10 mouse cellular contexts compared by ENCODE assay signal in genomic region chr19:18578216-18579011, GRCm38 (mm10). TPM values are rescaled to one million over a fixed set of nuclear protein-coding genes. Genes with fewer than 3 reads are reported as not detected.
DNase-seq lines count a peak whose midpoint lies in the region; ATAC-seq and TF ChIP-seq lines count a peak whose summit lies in the region.
"Had no signal": no experiment of that assay in that cellular context is flagged by ENCODE, and none has a peak within 500 bp of the region (broad histone marks: within the 10 kb centered on the region; RNA-seq: fewer than 3 reads in every experiment).

No protein-coding gene starts in this region.

- peaks cover 12% of the 10 kb centered on the region for H3K4me1 ChIP-seq in forebrain, embryonic 10.5 days
- no peaks in the 10 kb centered on the region for H3K4me1 ChIP-seq in forebrain, embryonic 16.5 days (replicated peaks; ENCODE audit: control insufficient read depth, insufficient read depth, low read length)
- peaks cover 25 to 66% of the 10 kb centered on the region in 2 experiments for H3K4me1 ChIP-seq in CH12.LX (ENCODE audit: control insufficient read depth in 1 of 2, insufficient read depth in 2 of 2)
- H3K4me1 ChIP-seq in hindbrain, embryonic 14.5 days (replicated peaks; ENCODE audit: control insufficient read depth, insufficient read depth, low read length) = peaks cover 7% of the 10 kb centered on the region
- peaks cover 17% of the 10 kb centered on the region; the same call in 1 of the 2 replicates for H3K4me1 ChIP-seq in limb, embryonic 13.5 days

- WGBS in forebrain, embryonic 10.5 days = 64% methylated on average over 17 of the region's 17 CpGs
- WGBS in forebrain, embryonic 16.5 days = 52% methylated on average over 17 of the region's 17 CpGs
- 45% methylated on average over 17 of the region's 17 CpGs for WGBS in hindbrain, embryonic 14.5 days
- 25% methylated on average over 17 of the region's 17 CpGs for WGBS in limb, embryonic 13.5 days

- no peak for TF ChIP-seq POLR2A in CH12.LX (IDR thresholded peaks at IDR 0.05; ENCODE audit: low read depth, low read length)

- no peak for ATAC-seq in forebrain, embryonic 16.5 days
- ATAC-seq in hindbrain, embryonic 14.5 days (ENCODE audit: low FRiP score) = no peak; the same call in 1 of the 2 replicates
- ATAC-seq in limb, embryonic 13.5 days (ENCODE audit: low FRiP score, low read depth) = peak; percentile 19; the same call in 1 of the 2 replicates
- no peak for ATAC-seq in activated CD4-positive, CD25-positive, alpha-beta regulatory T cell, adult 4 months

- no peak overlapping the region for H3K9ac ChIP-seq in forebrain, embryonic 16.5 days (replicated peaks; ENCODE audit: low read depth, low read length)
- no peak overlapping the region for H3K9ac ChIP-seq in CH12.LX (ENCODE audit: insufficient read depth, low read depth)
- H3K9ac ChIP-seq in hindbrain, embryonic 14.5 days = no peak overlapping the region
- no peak overlapping the region for H3K9ac ChIP-seq in limb, embryonic 13.5 days

- H3K4me3 ChIP-seq in forebrain, embryonic 10.5 days = no peak overlapping the region
- H3K4me3 ChIP-seq in forebrain, embryonic 16.5 days (replicated peaks; ENCODE audit: low read length) = no peak overlapping the region
- no peak overlapping the region for H3K4me3 ChIP-seq in CH12.LX (replicated peaks in 1 of 3; ENCODE audit: low read depth in 2 of 3, low read length in 2 of 3, poor library complexity in 1 of 3)
- H3K4me3 ChIP-seq in hindbrain, embryonic 14.5 days (replicated peaks; ENCODE audit: low read length) = no peak overlapping the region
- no peak overlapping the region for H3K4me3 ChIP-seq in limb, embryonic 13.5 days
- H3K4me3 ChIP-seq: heart, embryonic 10.5 days had no signal

- no peaks in the 10 kb centered on the region for H3K9me3 ChIP-seq in forebrain, embryonic 10.5 days
- H3K9me3 ChIP-seq in forebrain, embryonic 16.5 days (ENCODE audit: control insufficient read depth, low read length) = no peaks in the 10 kb centered on the region
- H3K9me3 ChIP-seq in CH12.LX (replicated peaks; ENCODE audit: low read length) = no peaks in the 10 kb centered on the region
- no peaks in the 10 kb centered on the region for H3K9me3 ChIP-seq in hindbrain, embryonic 14.5 days (ENCODE audit: control insufficient read depth, low read length)
- no peaks in the 10 kb centered on the region for H3K9me3 ChIP-seq in limb, embryonic 13.5 days
- H3K9me3 ChIP-seq: heart, embryonic 10.5 days had no signal

- dilution Hi-C loops in CH12.LX (cut with MboI; ENCODE audit: extremely low pct_ligation_motif_present, extremely low pct_unique_long_range_greater_than_20kb, low sequenced_read_pairs) = no loop called here

- no peaks in the 10 kb centered on the region for H3K79me2 ChIP-seq in CH12.LX (replicated peaks; ENCODE audit: control insufficient read depth, extremely low read depth, insufficient read depth, poor library complexity, severe bottlenecking)

- in situ Hi-C loops in CH12.LX (cut with MboI; ENCODE audit: low pct_ligation_motif_present, low pct_unique_long_range_greater_than_20kb, low sequenced_read_pairs) = loop anchor here (25.0 kb wide), 1 partner anchor 259 kb away; no protein-coding TSS in a partner anchor

- no peaks in the 10 kb centered on the region for H3K27me3 ChIP-seq in forebrain, embryonic 10.5 days (ENCODE audit: poor library complexity, severe bottlenecking)
- H3K27me3 ChIP-seq in forebrain, embryonic 16.5 days (replicated peaks; ENCODE audit: control insufficient read depth, insufficient read depth, low read length) = no peaks in the 10 kb centered on the region
- no peaks in the 10 kb centered on the region for H3K27me3 ChIP-seq in CH12.LX (replicated peaks)
- H3K27me3 ChIP-seq in hindbrain, embryonic 14.5 days (ENCODE audit: control insufficient read depth, insufficient read depth, low read length) = no peaks in the 10 kb centered on the region
- no peaks in the 10 kb centered on the region for H3K27me3 ChIP-seq in limb, embryonic 13.5 days

- H3K27ac ChIP-seq in forebrain, embryonic 10.5 days = no peak overlapping the region
- H3K27ac ChIP-seq in forebrain, embryonic 16.5 days (ENCODE audit: low read length) = no peak overlapping the region
- peak overlapping the region; percentile 13 for H3K27ac ChIP-seq in CH12.LX (ENCODE audit: insufficient read depth, low read depth)
- no peak overlapping the region for H3K27ac ChIP-seq in hindbrain, embryonic 14.5 days
- H3K27ac ChIP-seq in limb, embryonic 13.5 days = no peak overlapping the region
- H3K27ac ChIP-seq: heart, embryonic 10.5 days had no signal

- H3K36me3 ChIP-seq in forebrain, embryonic 10.5 days (replicated peaks) = no peaks in the 10 kb centered on the region
- H3K36me3 ChIP-seq in forebrain, embryonic 16.5 days (ENCODE audit: control insufficient read depth, insufficient read depth) = no peaks in the 10 kb centered on the region
- H3K36me3 ChIP-seq in CH12.LX (replicated peaks in 1 of 2; ENCODE audit: control insufficient read depth in 1 of 2, insufficient read depth in 1 of 2, low read length in 1 of 2) = peaks cover 3 to 20% of the 10 kb centered on the region in 2 experiments
- H3K36me3 ChIP-seq in hindbrain, embryonic 14.5 days (replicated peaks; ENCODE audit: control insufficient read depth, insufficient read depth) = no peaks in the 10 kb centered on the region
- H3K36me3 ChIP-seq in limb, embryonic 13.5 days = no peaks in the 10 kb centered on the region
- H3K36me3 ChIP-seq: heart, embryonic 10.5 days had no signal

- TF ChIP-seq EP300 in CH12.LX (IDR thresholded peaks at IDR 0.05; ENCODE audit: low read length) = no peak

- H3K4me2 ChIP-seq in forebrain, embryonic 16.5 days (ENCODE audit: low read length) = no peak overlapping the region
- 0 out of 2 replicates have a peak overlapping the region, but pooled peaks have one; percentile 33 for H3K4me2 ChIP-seq in CH12.LX (ENCODE audit: insufficient read depth, low read depth, poor library complexity, severe bottlenecking)
- 0 out of 2 replicates have a peak overlapping the region, but pooled peaks have one; percentile 8 for H3K4me2 ChIP-seq in hindbrain, embryonic 14.5 days (replicated peaks)
- peak overlapping the region; percentile 44 for H3K4me2 ChIP-seq in limb, embryonic 13.5 days (replicated peaks)

- no peak for TF ChIP-seq RAD21 in CH12.LX (IDR thresholded peaks at IDR 0.05; ENCODE audit: low read depth, low read length)

- peak; percentile 15 for DNase-seq in forebrain, embryonic 10.5 days (ENCODE audit: extremely low spot score, low spot score)
- DNase-seq in CH12.LX (ENCODE audit: extremely low read depth) (no peak), adipocyte (ENCODE audit: low spot score) (no peak)
- no peak for DNase-seq in hindbrain, embryonic 14.5 days (ENCODE audit: low spot score)
- DNase-seq in adrenal gland, postnatal 4 days (ENCODE audit: low spot score in 2 of 2) = no peak
- DNase-seq: thymus, postnatal 4 days had no signal

- TF ChIP-seq CTCF in CH12.LX (conservative IDR thresholded peaks at IDR 0.05 in 1 of 2, IDR thresholded peaks at IDR 0.05 in 1 of 2; ENCODE audit: low read depth in 2 of 2, low read length in 2 of 2) = no peak

TF ChIP-seq in CH12.LX, 34 proteins besides CTCF, POLR2A, EP300 and RAD21:
- TF ChIP-seq KAT2A (IDR thresholded peaks at IDR 0.05; ENCODE audit: insufficient replicate concordance, low read length) = no peak
- no peak for TF ChIP-seq IRF4 (IDR thresholded peaks at IDR 0.05; ENCODE audit: low read depth, low read length)
- TF ChIP-seq UBTF (IDR thresholded peaks at IDR 0.05; ENCODE audit: low read depth, low read length) = no peak
- no peak for TF ChIP-seq ETS1 (conservative IDR thresholded peaks at IDR 0.05; ENCODE audit: low read depth, low read length)
- no peak for TF ChIP-seq JUND (conservative IDR thresholded peaks at IDR 0.05; ENCODE audit: low read depth, low read length)
- TF ChIP-seq BHLHE40 (IDR thresholded peaks at IDR 0.05; ENCODE audit: low read depth, low read length) = no peak
- no peak for TF ChIP-seq POLR2AphosphoS2 (IDR thresholded peaks at IDR 0.05; ENCODE audit: low read depth, low read length)
- TF ChIP-seq NELFE (IDR thresholded peaks at IDR 0.05; ENCODE audit: low read depth, low read length) = no peak
- TF ChIP-seq JUN (IDR thresholded peaks at IDR 0.05; ENCODE audit: insufficient read depth, low read depth, low read length) = no peak
- TF ChIP-seq SIN3A (IDR thresholded peaks at IDR 0.05; ENCODE audit: low read length) = no peak
- TF ChIP-seq CHD2 (IDR thresholded peaks at IDR 0.05; ENCODE audit: low read length) = no peak

RNA-seq across cellular contexts. Expression of gene Ostf1, which starts 53.2 kb away (rescaled TPM):
- 36.7 and 39.7 TPM in 2 replicates for polyA plus RNA-seq in forebrain, embryonic 10.5 days (2016; fragmentation: Nextera tagmentation; extraction: Ambion mirVana)
- polyA plus RNA-seq in forebrain, embryonic 16.5 days (2015; fragmentation: Nextera tagmentation; extraction: Ambion mirVana) = 31.8 and 33.1 TPM in 2 replicates
- total RNA-seq in CH12.LX (2012; rRNA removed) (122 and 131 TPM in 2 replicates), CH12.LX (2014; rRNA removed) (175 and 188 TPM in 2 replicates)
- 110 and 125 TPM in 2 replicates for polyA plus RNA-seq in CH12.LX (2012; ENCODE audit: insufficient read length, low read depth)
- 51.8 and 54.3 TPM in 2 replicates for polyA plus RNA-seq in hindbrain, embryonic 14.5 days (2014; fragmentation: Nextera tagmentation; extraction: Ambion mirVana)
- polyA plus RNA-seq in limb, embryonic 13.5 days (2015; fragmentation: Nextera tagmentation; extraction: Ambion mirVana) = 60.8 and 65.3 TPM in 2 replicates
- polyA plus RNA-seq in activated CD4-positive, CD25-positive, alpha-beta regulatory T cell, adult 4 months (2017; shearing (Covaris generic)) = 100 to 1,000 TPM; 142 to 143 TPM
- 10 to 100 TPM; 76.7 to 76.9 TPM for total RNA-seq in adrenal gland, postnatal 4 days (2021)

RNA-seq across cellular contexts. Expression of gene Nmrk1, which starts 53.3 kb away (rescaled TPM):
- polyA plus RNA-seq in forebrain, embryonic 10.5 days (2016; fragmentation: Nextera tagmentation; extraction: Ambion mirVana) = 6.2 and 6.4 TPM in 2 replicates
- 4.0 and 4.9 TPM in 2 replicates for polyA plus RNA-seq in forebrain, embryonic 16.5 days (2015; fragmentation: Nextera tagmentation; extraction: Ambion mirVana)
- total RNA-seq in CH12.LX (2012; rRNA removed) = 9.1 and 9.8 TPM in 2 replicates
- total RNA-seq in CH12.LX (2014; rRNA removed) = 10.1 and 10.2 TPM in 2 replicates
- polyA plus RNA-seq in CH12.LX (2012; ENCODE audit: insufficient read length, low read depth) = 7.5 and 9.7 TPM in 2 replicates
- 6.2 and 6.6 TPM in 2 replicates for polyA plus RNA-seq in hindbrain, embryonic 14.5 days (2014; fragmentation: Nextera tagmentation; extraction: Ambion mirVana)
- polyA plus RNA-seq in limb, embryonic 13.5 days (2015; fragmentation: Nextera tagmentation; extraction: Ambion mirVana) = 17.7 and 24.6 TPM in 2 replicates
- 1 to 10 TPM; 6.0 to 7.3 TPM for polyA plus RNA-seq in activated CD4-positive, CD25-positive, alpha-beta regulatory T cell, adult 4 months (2017; shearing (Covaris generic))
- total RNA-seq in adrenal gland, postnatal 4 days (2021) = 10 to 100 TPM; 14.5 to 17.7 TPM
